Mouse (Mus musculus): ENCODE data around the gene Gm4297.
"Not testable (repeated sequence)": the region's sequence is repeated elsewhere in the genome, so short reads cannot be mapped to it uniquely, and the experiment has no call there.

Gene Gm4297

DNA sequence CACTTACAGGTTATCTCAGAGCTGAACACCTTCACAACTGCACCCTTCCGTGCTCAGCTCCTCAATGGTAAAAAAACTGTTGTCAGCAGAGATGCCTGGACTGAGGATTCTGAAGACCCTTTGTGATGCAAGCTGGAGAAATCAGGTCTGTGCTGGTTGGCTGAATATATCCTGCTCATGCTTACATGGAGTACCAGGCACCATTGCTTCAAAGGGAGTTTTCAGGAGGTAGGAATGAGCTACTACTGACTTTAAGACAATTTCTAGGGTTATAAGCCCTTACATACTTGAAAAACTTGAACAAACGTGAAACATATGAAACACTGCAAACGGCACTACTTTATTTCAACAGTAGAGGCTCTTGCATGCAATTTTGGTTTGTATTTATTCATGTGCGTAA lies at the start of gene Gm4297:
Gene Gm4297, minus strand, starts transcription at position 101 of the 400 bp plus-strand sequence.
- DNase-seq: not testable (repeated sequence)

Data from layer of hippocampus, adult 9-11 months (tissue).